Mouse (Mus musculus) kidney, embryonic 16.5 days (tissue): Measurements from ENCODE around the gene Kdm4c. TPM values are rescaled to one million over a fixed set of nuclear protein-coding genes. Genes with fewer than 3 reads are reported as not detected.

Experiments
- ATAC-seq: fragments of 200-750 bp; cut with Nextera tagmentation; 2 replicates; pipeline ENCODE4 v1.8.0; 2017; ENCODE audit warnings: moderate TSS enrichment; ENCODE audit not compliant: low FRiP score, low TSS enrichment
- H3K27ac ChIP-seq: fragments of 300-500 bp; sonication (generic); 2 replicates; pipeline ENCODE4 v1.5.1; 2014; ENCODE audit warnings: low read length
- H3K27me3 ChIP-seq: fragments of 300-500 bp; sonication (generic); 2 replicates; pipeline ENCODE4 v1.6.1; 2014; ENCODE audit warnings: low read length, control low read depth, mixed read lengths; ENCODE audit not compliant: insufficient read depth
- H3K36me3 ChIP-seq: fragments of 300-500 bp; sonication (generic); 2 replicates; pipeline ENCODE4 v1.6.1; 2014; ENCODE audit warnings: low read length, control low read depth, mixed read lengths; ENCODE audit not compliant: insufficient read depth
- H3K4me1 ChIP-seq: fragments of 300-500 bp; sonication (generic); 2 replicates; pipeline ENCODE4 v1.6.1; 2014; ENCODE audit warnings: low read length, control low read depth, mixed read lengths; ENCODE audit not compliant: insufficient read depth
- H3K4me2 ChIP-seq: fragments of 300-500 bp; sonication (generic); replicated peaks from 2 replicates; pipeline ENCODE4 v1.6.1; 2014; ENCODE audit warnings: low read depth, low read length
- H3K4me3 ChIP-seq: fragments of 300-500 bp; sonication (generic); 2 replicates; pipeline ENCODE4 v1.5.1; 2014; ENCODE audit warnings: mild to moderate bottlenecking, low read length
- H3K9ac ChIP-seq: fragments of 300-500 bp; sonication (generic); replicated peaks from 2 replicates; pipeline ENCODE4 v1.6.1; 2014; ENCODE audit warnings: low read length
- H3K9me3 ChIP-seq: fragments of 300-500 bp; sonication (generic); 2 replicates; pipeline ENCODE4 v1.6.1; 2016; ENCODE audit warnings: low read length, control low read depth
- WGBS: fragments of 180-500 bp; shearing (Covaris S2); extraction: QIAGEN DNeasy Blood & Tissue Kit; methylation state at CpG from one replicate; pipeline ENCODE4 v1.1.7; 2014; 5-methylcytosine and 5-hydroxymethylcytosine counted together
- polyA plus RNA-seq: library from polyadenylated mRNA; unstranded; fragments of >200 nt; fragmentation: Nextera tagmentation; extraction: Ambion mirVana; gene quantifications from 2 replicates; pipeline ENCODE4 v1.2.1, GENCODE M21; 2015

Kdm4c gene
- polyA plus RNA-seq, 1 experiment from 2014 or later: 13.5 TPM

DNA sequence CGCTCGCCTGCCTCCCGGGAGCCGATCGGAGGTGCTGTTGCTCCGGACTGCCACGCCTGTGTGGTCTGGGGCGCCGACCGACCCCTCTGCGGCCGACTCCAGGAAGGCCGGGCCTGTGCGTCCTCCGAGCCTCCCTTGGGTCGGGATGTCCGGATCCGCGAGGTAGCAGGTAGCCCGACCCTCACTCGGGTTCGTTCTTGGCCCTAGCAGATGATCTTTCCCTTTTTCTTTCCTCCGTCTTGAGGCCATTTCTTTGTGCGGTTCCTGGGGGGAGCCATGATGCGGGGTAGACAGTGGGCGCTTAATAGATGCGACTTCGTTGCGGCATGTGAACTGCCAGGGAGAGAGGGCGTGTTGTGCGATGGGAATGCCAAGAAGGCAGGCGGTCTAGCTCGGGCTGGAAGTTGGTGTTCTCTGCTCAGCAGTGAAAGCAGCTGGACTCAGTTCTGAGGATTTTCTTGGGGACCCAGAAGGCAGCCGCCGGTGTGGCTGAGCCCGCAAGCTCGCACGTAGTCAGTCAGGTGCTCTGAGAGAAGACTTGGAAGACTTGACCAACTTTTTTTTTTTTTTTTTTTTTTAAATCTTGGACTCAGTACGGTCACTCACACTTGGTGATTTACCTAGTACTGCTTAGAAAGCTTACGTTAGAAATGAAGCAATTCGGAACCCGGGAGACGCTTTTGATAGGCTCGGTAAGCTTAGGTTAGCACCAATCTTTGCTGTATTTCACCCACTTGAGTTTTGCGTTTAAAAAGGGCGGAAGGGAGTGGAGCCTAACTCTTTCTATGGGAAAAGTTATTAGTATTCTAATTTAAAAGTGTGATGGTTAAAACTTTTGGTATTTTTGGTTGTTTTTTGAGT, 10.2 kb downstream of the Kdm4c start:
- Histone ChIP-seq H3K9ac (peak overlapping the region; percentile 89), H3K9me3 (no peaks in the 10 kb centered on the region), H3K4me1 (peaks cover 8% of the 10 kb centered on the region; the same call in 1 of the 2 replicates), H3K4me2 (peak overlapping the region; percentile 73), H3K27me3 (no peaks in the 10 kb centered on the region), H3K27ac (peak overlapping the region; percentile 87), H3K36me3 (no peaks in the 10 kb centered on the region), H3K4me3 (peak overlapping the region; percentile 84)
- peak; percentile 49 for ATAC-seq
- 1% methylated on average over 46 of the region's 46 CpGs for WGBS

- H3K9me3 ChIP-seq: no peaks in the 10 kb centered on the region
- ATAC-seq: no peak
- no peak overlapping the region for H3K4me2 ChIP-seq
- H3K27ac ChIP-seq: no peak overlapping the region
- no peak overlapping the region for H3K9ac ChIP-seq
- no peak overlapping the region for H3K4me3 ChIP-seq
- 35% methylated on average over 5 of the region's 5 CpGs for WGBS
- peaks cover 6% of the 10 kb centered on the region; the same call in 1 of the 2 replicates for H3K4me1 ChIP-seq
- H3K36me3 ChIP-seq: 0 out of 2 replicates have a peak, but pooled peaks cover 2% of the 10 kb centered on the region
- H3K27me3 ChIP-seq: no peaks in the 10 kb centered on the region
Measured at GRCm38 (mm10) chr4:74257882-74258281, 15.6 kb downstream of the Kdm4c start.

DNA sequence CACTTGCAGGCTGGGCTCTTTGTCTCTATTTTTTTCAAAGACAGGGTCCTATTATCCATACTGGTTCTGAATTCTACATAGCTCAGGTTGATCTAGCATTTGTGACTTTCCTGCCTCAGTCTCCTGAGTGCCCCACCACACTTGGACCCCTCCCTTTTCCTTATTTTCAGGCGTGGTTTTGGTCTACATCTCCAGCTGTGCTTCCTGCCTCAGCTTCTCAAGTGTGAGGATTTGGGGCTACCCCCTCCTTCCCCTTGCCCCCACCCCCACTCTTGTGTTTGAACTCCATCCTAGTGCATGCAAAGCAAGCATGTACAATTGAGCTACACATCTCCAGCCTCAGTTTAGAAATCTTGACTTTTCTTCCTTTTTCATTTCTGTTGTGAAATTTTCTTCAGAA, 16.2 kb downstream of the Kdm4c start:
- no peak overlapping the region for H3K4me3 ChIP-seq
- ATAC-seq: 0 out of 2 replicates have a peak, but pooled peaks have one; percentile 9
- no peaks in the 10 kb centered on the region for H3K27me3 ChIP-seq
- no peak overlapping the region for H3K4me2 ChIP-seq
- no peak overlapping the region for H3K9ac ChIP-seq
- H3K36me3 ChIP-seq: 0 out of 2 replicates have a peak, but pooled peaks cover 2% of the 10 kb centered on the region
- 74% methylated on average over 1 of the region's 1 CpGs for WGBS
- H3K4me1 ChIP-seq: 0 out of 2 replicates have a peak, but pooled peaks cover 2% of the 10 kb centered on the region
- H3K9me3 ChIP-seq: no peaks in the 10 kb centered on the region
- no peak overlapping the region for H3K27ac ChIP-seq

- no peak overlapping the region for H3K4me3 ChIP-seq
- ATAC-seq: no peak
- peaks cover 2% of the 10 kb centered on the region; the same call in 1 of the 2 replicates for H3K36me3 ChIP-seq
- no peaks in the 10 kb centered on the region for H3K9me3 ChIP-seq
- no peak overlapping the region for H3K4me2 ChIP-seq
- no peak overlapping the region for H3K27ac ChIP-seq
- 0 out of 2 replicates have a peak, but pooled peaks cover 2% of the 10 kb centered on the region for H3K4me1 ChIP-seq
- no peaks in the 10 kb centered on the region for H3K27me3 ChIP-seq
- H3K9ac ChIP-seq: no peak overlapping the region
- WGBS: 23% methylated on average over 3 of the region's 3 CpGs
Measured at GRCm38 (mm10) chr4:74259331-74259730, 17.0 kb downstream of the Kdm4c start.

DNA sequence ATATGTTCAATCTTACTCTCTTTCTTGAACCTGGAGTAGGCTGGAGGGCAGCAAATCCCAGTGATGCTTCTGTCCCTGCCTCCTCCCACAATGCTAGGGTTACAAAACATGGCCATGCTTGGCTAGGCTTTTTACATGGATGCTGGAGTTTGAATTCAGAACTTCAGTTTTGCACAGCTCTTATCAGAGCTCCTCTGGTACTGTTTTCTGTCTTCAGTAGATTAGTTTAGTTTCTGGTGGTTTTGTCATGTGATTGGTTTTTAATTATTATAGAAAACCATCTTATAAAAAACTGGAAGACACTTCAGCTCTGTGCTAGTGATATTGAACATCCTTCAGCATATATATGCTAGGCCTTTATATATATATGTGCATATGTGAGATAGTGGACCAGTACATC, 19.6 kb downstream of the Kdm4c start:
- no peak overlapping the region for H3K4me3 ChIP-seq
- H3K9me3 ChIP-seq: no peaks in the 10 kb centered on the region
- peaks cover 7% of the 10 kb centered on the region; the same call in 1 of the 2 replicates for H3K36me3 ChIP-seq
- no peak for ATAC-seq
- 0 out of 2 replicates have a peak, but pooled peaks cover 2% of the 10 kb centered on the region for H3K4me1 ChIP-seq
- H3K4me2 ChIP-seq: no peak overlapping the region
- H3K27me3 ChIP-seq: no peaks in the 10 kb centered on the region
- H3K27ac ChIP-seq: no peak overlapping the region
- H3K9ac ChIP-seq: no peak overlapping the region

DNA sequence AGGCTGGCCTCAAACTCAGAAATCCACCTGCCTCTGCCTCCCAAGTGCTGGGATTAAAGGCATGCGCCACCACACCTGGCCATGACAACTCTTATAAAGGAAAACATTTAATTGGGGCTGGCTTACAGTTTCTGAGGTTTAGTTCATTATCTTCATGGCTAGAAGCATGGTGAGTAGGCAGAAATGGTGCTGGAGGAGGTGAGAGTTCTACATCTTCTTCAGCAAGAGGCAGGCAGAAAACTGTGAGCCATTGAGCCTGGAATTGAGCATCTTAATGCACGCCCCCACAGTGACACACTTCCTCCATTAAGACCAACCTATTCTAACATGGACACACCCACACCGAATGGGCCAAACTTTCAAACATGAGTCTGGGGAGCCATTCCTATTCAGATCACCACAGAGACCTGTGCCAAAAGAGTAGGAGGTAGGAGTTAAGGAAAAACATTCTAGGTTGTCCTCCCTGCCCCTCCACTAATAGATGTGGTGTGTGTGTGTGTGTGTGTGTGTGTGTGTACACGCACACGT, 22.2 kb downstream of the Kdm4c start:
- Histone ChIP-seq H3K4me1 (no peaks in the 10 kb centered on the region), H3K4me3 (no peak overlapping the region), H3K9me3 (no peaks in the 10 kb centered on the region), H3K27ac (no peak overlapping the region), H3K9ac (no peak overlapping the region), H3K4me2 (no peak overlapping the region), H3K36me3 (peaks cover 7% of the 10 kb centered on the region; the same call in 1 of the 2 replicates), H3K27me3 (no peaks in the 10 kb centered on the region)
- 90% methylated on average over 5 of the region's 5 CpGs for WGBS
- ATAC-seq: no peak

DNA sequence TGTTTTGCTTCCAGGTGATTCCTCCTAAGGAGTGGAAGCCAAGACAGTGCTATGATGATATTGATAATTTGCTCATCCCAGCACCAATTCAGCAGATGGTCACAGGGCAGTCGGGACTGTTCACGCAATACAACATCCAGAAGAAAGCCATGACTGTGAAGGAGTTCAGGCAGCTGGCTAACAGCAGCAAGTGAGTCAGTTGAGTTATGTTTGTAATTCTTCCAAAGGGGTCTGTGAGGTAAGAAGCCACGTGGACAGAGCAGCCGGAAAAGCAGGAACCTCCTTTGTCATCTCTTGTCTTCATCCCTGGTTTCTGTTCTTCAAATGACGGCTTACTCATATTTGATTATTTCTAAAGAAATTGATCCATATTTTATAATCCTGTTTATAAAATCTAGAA, 28.9 kb downstream of the Kdm4c start:
- H3K9ac ChIP-seq: no peak overlapping the region
- H3K4me1 ChIP-seq: no peaks in the 10 kb centered on the region
- H3K27me3 ChIP-seq: no peaks in the 10 kb centered on the region
- peaks cover 15% of the 10 kb centered on the region; the same call in 1 of the 2 replicates for H3K36me3 ChIP-seq
- H3K4me3 ChIP-seq: no peak overlapping the region
- 76% methylated on average over 5 of the region's 5 CpGs for WGBS
- no peak for ATAC-seq
- no peak overlapping the region for H3K4me2 ChIP-seq
- no peak overlapping the region for H3K27ac ChIP-seq
- H3K9me3 ChIP-seq: no peaks in the 10 kb centered on the region

GRCm38 (mm10) chr4:74277486-74277885, 35.2 kb downstream of the Kdm4c start:
- peak; percentile 27; the same call in 1 of the 2 replicates for ATAC-seq
- H3K36me3 ChIP-seq: peaks cover 6% of the 10 kb centered on the region; the same call in 1 of the 2 replicates
- H3K9me3 ChIP-seq: no peaks in the 10 kb centered on the region
- WGBS: 96% methylated on average over 1 of the region's 1 CpGs
- no peaks in the 10 kb centered on the region for H3K4me1 ChIP-seq
- no peak overlapping the region for H3K4me3 ChIP-seq
- no peak overlapping the region for H3K27ac ChIP-seq
- H3K27me3 ChIP-seq: no peaks in the 10 kb centered on the region
- H3K4me2 ChIP-seq: no peak overlapping the region
- no peak overlapping the region for H3K9ac ChIP-seq

DNA sequence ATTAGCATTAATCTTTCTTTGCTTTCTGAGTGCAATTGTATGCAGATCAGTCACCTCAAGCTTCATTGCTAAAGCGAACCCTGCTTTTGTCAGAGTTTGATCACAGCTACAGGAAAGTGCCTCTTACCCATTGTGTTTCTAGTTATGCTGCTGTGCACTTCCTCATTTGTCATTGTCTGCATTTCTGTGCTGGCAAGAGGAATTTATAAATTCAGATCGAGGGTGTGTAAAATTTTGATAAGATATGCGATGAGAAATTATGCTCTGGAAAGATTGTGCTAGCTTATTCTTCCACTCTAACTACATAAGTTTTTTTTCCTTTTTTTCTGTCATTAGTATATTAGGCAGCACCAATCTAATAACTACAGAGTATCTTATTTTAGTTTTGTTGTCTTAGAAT, 37.9 kb downstream of the Kdm4c start:
- no peak overlapping the region for H3K9ac ChIP-seq
- no peaks in the 10 kb centered on the region for H3K4me1 ChIP-seq
- no peaks in the 10 kb centered on the region for H3K27me3 ChIP-seq
- no peak overlapping the region for H3K4me2 ChIP-seq
- 0 out of 2 replicates have a peak, but pooled peaks cover 3% of the 10 kb centered on the region for H3K36me3 ChIP-seq
- ATAC-seq: no peak
- 72% methylated on average over 3 of the region's 3 CpGs for WGBS
- no peaks in the 10 kb centered on the region for H3K9me3 ChIP-seq
- no peak overlapping the region for H3K4me3 ChIP-seq
- H3K27ac ChIP-seq: no peak overlapping the region

DNA sequence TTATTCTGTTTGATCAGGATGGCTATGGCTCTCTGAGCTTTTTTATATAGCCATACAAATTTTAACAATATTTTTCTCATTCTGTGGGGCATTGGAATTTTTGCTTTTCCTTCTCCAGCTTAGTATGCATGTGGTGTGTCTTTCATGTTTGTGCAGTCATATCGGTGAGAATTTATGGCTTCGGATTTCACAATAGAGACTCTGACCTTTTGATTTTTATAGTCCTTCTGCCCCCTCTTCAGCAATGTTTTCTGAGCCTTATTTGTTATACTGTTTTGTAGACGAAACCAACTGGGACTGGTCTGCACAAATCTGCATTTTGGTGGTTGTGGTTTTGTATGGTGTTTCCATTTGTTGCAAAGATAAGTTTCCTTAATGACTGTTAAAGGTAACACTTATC, 45.6 kb downstream of the Kdm4c start:
- WGBS: 79% methylated on average over 3 of the region's 3 CpGs

More for the DNA sequence above, 45.6 kb downstream of the Kdm4c start:
- Histone ChIP-seq H3K9ac (no peak overlapping the region), H3K9me3 (no peaks in the 10 kb centered on the region), H3K27me3 (no peaks in the 10 kb centered on the region), H3K4me3 (no peak overlapping the region), H3K4me2 (no peak overlapping the region), H3K4me1 (no peaks in the 10 kb centered on the region), H3K27ac (no peak overlapping the region), H3K36me3 (no peaks in the 10 kb centered on the region)
- no peak for ATAC-seq
